Mouse (Mus musculus) neural tube, embryonic 14.5 days (tissue): ENCODE results near the gene Gm33543. TPM values are rescaled to one million over a fixed set of nuclear protein-coding genes. Genes with fewer than 3 reads are reported as not detected.

Experiments used
- ATAC-seq: fragments of 200-750 bp; cut with Nextera tagmentation; 2 replicates; pipeline ENCODE4 v1.8.0; 2017; ENCODE audit warnings: low read depth, mild to moderate bottlenecking, moderate TSS enrichment, moderate library complexity
- H3K27ac ChIP-seq: fragments of 300-500 bp; sonication (generic); 2 replicates; pipeline ENCODE4 v1.5.1; 2014; ENCODE audit warnings: low read depth, mild to moderate bottlenecking, control low read depth, low read length, moderate library complexity, mixed read lengths
- H3K27me3 ChIP-seq: fragments of 300-500 bp; sonication (generic); 2 replicates; pipeline ENCODE4 v1.6.1; 2014; ENCODE audit warnings: low read length; ENCODE audit not compliant: control insufficient read depth, insufficient read depth
- H3K36me3 ChIP-seq: fragments of 300-500 bp; sonication (generic); 2 replicates; pipeline ENCODE4 v1.6.1; 2014; ENCODE audit warnings: low read length, mixed read lengths; ENCODE audit not compliant: control insufficient read depth, insufficient read depth
- H3K4me1 ChIP-seq: fragments of 300-500 bp; sonication (generic); 2 replicates; pipeline ENCODE4 v1.6.1; 2014; ENCODE audit warnings: low read length; ENCODE audit not compliant: control insufficient read depth, insufficient read depth
- H3K4me2 ChIP-seq: fragments of 300-500 bp; sonication (generic); 2 replicates; pipeline ENCODE4 v1.6.1; 2014; ENCODE audit warnings: mild to moderate bottlenecking, low read depth, low read length, control low read depth
- H3K4me3 ChIP-seq: fragments of 300-500 bp; sonication (generic); 2 replicates; pipeline ENCODE4 v1.5.1; 2014; ENCODE audit warnings: low read depth, low read length, control low read depth, mixed read lengths
- H3K9ac ChIP-seq: fragments of 300-500 bp; sonication (generic); replicated peaks from 2 replicates; pipeline ENCODE4 v1.6.1; 2014; ENCODE audit warnings: low read depth, mild to moderate bottlenecking, control low read depth, low read length, mixed read lengths
- H3K9me3 ChIP-seq: fragments of 300-500 bp; sonication (generic); 2 replicates; pipeline ENCODE4 v1.6.1; 2016; ENCODE audit warnings: low read length; ENCODE audit not compliant: control insufficient read depth
- WGBS: fragments of 180-500 bp; shearing (Covaris S2); extraction: QIAGEN DNeasy Blood & Tissue Kit; methylation state at CpG from one replicate; pipeline ENCODE4 v1.1.7; 2014; 5-methylcytosine and 5-hydroxymethylcytosine counted together
- polyA plus RNA-seq: library from polyadenylated mRNA; unstranded; fragments of >200 nt; fragmentation: Nextera tagmentation; extraction: Ambion mirVana; gene quantifications from 2 replicates; pipeline ENCODE4 v1.2.1, GENCODE M21; 2014

The Gm33543 gene
- not detected in 2 replicates for polyA plus RNA-seq

DNA sequence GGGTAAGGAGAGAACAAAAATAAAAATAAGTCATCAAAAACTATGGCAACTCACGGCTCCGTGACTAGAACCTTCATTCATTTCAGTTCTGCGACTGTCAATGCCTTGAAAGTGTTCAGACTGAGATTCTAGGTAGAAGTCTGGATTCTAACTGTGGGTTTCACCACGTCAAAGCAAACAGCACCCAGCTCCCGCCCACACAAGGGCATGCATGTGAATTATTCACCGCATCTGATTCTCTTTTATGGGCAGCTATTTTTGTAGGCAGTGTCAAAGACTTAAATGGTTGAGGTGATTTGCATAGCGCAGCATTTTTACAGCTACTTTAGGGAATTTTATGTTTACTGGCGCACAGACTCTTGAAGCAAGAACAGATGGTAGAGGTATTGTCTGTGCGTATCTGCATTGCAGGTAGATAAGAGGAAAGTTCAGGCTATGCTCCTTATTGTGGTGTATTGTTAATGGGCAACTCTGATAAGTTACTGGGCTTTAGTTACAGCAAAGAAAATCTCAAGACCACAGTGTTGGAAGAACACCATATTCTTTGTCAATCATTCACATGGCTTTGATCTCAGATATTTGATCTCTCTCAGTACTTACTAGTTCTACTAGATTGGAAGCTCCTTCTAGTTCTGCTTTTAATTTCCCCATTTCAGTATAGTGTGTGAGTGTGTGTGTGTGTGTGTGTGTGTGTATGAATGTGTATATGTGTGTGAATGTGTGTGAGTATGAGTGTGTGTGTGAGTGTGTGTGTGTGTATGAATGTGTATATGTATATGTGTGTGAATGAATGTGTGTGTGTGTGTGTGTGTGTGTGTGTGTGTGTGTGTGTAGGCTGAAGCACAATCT lies at the start of gene Gm33543:
TSS of gene Gm33543 (minus strand) at position 142 of the 849 bp plus-strand sequence.
- Histone ChIP-seq H3K4me2 (no peak within 1 kb of the TSS), H3K27me3 (no peaks in the 10 kb centered on the region), H3K4me1 (no peaks in the 10 kb centered on the region), H3K27ac (no peak within 1 kb of the TSS), H3K9ac (no peak within 1 kb of the TSS), H3K9me3 (no peaks in the 10 kb centered on the region), H3K36me3 (no peaks in the 10 kb centered on the region), H3K4me3 (no peak within 1 kb of the TSS)
- 58% methylated on average over 9 of the region's 9 CpGs for WGBS
- no peak for ATAC-seq

DNA sequence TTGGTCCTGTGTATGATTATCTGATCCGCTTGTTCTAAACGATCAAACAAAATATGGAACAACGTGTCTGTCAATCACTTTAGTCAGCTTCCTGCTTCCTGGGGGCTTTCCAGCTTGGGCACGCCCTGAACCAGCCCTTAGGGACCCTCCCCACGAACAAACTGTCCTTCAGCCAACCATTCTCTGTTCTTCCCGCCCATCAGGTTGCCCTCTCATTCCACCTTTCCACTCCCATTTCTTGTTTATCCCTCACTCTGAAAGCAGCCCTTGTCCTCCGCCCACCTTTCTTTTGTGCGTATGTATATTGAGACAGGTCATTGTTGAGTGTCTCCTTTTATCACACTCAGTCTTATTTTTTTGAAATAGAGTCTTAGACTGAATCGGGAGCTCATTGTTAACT lies 49.4 kb upstream of the Gm33543 start:
- 0 out of 2 replicates have a peak, but pooled peaks cover 3% of the 10 kb centered on the region for H3K4me1 ChIP-seq
- no peak overlapping the region for H3K27ac ChIP-seq
- H3K4me3 ChIP-seq, result no peak overlapping the region

DNA sequence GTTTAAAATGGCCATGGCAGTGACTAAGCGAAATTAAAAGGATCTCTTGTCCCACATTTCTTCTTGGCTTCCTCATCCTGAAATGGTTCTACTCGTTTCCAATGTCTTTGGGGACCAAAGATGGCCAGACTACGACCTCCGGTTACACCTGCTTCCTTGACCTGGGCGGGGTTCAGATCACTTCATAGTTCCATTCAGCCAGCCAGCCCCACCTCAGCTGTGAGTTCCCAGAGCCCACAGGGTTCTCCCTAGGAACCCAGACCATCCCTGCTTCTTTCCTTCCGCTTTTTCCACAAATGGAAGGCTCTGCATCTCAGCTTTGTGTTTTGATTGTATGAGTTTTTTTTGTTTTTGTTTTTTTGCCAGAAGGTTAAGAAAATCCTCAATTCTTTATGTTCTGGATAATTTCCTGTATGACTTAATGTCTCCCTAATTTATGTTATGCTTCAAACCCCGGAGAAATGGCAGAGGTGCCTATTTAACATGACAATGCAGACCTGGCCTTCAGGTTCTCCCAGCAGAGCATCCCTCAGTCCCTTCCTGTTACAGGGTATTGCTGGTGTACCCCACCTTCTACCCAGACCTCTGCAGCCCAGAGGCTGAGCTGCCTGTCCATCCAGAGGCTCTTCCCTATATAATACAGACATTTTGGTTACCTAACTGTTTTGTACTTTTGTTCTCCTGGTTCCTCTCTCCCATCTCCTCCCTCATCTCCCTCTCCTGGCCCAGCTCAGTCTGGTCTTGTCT lies 48.7 kb upstream of the Gm33543 start:
- no peaks in the 10 kb centered on the region for H3K27me3 ChIP-seq
- ATAC-seq, result no peak
- H3K36me3 ChIP-seq, result no peaks in the 10 kb centered on the region
- no peaks in the 10 kb centered on the region for H3K9me3 ChIP-seq
- H3K4me3 ChIP-seq, result no peak overlapping the region
- H3K27ac ChIP-seq, result no peak overlapping the region
- H3K4me2 ChIP-seq, result no peak overlapping the region
- 74% methylated on average over 7 of the region's 7 CpGs for WGBS
- 0 out of 2 replicates have a peak, but pooled peaks cover 3% of the 10 kb centered on the region for H3K4me1 ChIP-seq
- no peak overlapping the region for H3K9ac ChIP-seq

More for the DNA sequence above, 49.4 kb upstream of the Gm33543 start:
- H3K27me3 ChIP-seq, result no peaks in the 10 kb centered on the region
- no peak overlapping the region for H3K4me2 ChIP-seq
- ATAC-seq, result no peak
- no peaks in the 10 kb centered on the region for H3K9me3 ChIP-seq
- 82% methylated on average over 9 of the region's 9 CpGs for WGBS
- no peaks in the 10 kb centered on the region for H3K36me3 ChIP-seq
- no peak overlapping the region for H3K9ac ChIP-seq

DNA sequence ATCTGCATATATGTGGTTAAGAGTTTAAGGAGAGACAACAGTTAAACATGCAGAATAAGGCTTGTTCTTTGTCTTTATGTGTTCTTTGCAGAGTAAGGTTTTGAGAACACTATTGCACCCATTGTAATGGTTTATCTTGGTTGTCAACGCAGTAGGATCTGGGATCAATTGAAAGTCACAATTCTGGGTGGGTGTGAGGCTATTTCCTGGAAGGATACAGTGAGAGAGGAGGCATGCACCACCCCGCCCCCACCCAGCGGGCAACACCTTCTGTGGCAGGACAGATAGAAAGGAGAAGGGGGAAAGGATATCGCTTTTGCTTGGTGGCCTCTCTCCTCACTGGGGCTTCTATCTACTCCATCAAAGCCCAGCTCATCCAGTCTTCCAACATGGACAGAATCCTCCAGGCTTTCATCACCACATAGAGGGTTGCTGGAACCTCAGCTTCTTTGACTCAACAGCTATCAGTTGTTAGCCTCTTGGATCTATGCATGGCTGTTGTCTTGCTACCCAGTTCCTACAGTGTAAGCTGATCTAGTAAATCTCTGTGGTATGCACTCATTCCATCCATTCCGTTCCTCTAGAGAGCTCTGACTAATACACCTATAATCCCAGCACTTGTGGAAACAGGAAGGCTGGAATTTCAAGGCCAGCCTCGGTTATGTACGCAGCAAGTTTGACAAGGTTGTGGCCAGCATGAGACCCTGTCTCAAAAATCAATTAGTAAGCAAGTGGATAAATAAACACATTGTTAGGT lies 41.2 kb upstream of the Gm33543 start:
- no peak for ATAC-seq

DNA sequence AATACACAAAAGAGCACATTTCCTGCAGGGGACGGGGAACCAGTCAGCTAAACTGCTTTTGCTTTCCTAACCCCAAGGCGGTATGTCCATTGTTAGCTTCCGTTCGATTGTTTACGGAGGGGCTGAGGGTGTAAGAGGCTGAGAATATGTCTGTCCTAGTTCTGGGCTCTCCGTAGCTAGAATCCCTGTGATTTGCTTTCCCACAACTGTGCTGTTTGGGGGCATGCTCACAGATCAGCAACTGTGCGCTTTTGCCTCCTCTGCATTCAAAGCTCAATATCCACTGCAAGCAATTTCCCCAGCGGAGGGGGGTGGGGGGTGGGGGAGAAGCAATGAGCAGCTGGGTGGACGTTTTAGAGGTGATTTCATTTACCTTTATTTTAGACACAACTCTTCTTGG lies 39.3 kb upstream of the Gm33543 start:
- no peaks in the 10 kb centered on the region for H3K36me3 ChIP-seq
- no peak overlapping the region; the same call in 1 of the 2 replicates for H3K27ac ChIP-seq
- ATAC-seq, result no peak
- no peaks in the 10 kb centered on the region for H3K9me3 ChIP-seq
- H3K4me3 ChIP-seq, result no peak overlapping the region
- no peaks in the 10 kb centered on the region; the same call in 1 of the 2 replicates for H3K4me1 ChIP-seq
- H3K9ac ChIP-seq, result no peak overlapping the region
- no peaks in the 10 kb centered on the region for H3K27me3 ChIP-seq
- 40% methylated on average over 9 of the region's 9 CpGs for WGBS
- peak overlapping the region; percentile 6; the same call in 1 of the 2 replicates for H3K4me2 ChIP-seq

More for the DNA sequence above, 41.2 kb upstream of the Gm33543 start:
- no peak overlapping the region for H3K4me3 ChIP-seq
- H3K27ac ChIP-seq, result no peak overlapping the region
- no peaks in the 10 kb centered on the region for H3K9me3 ChIP-seq
- H3K9ac ChIP-seq, result no peak overlapping the region
- no peaks in the 10 kb centered on the region for H3K36me3 ChIP-seq
- H3K27me3 ChIP-seq, result no peaks in the 10 kb centered on the region
- no peaks in the 10 kb centered on the region; the same call in 1 of the 2 replicates for H3K4me1 ChIP-seq
- no peak overlapping the region for H3K4me2 ChIP-seq
- WGBS, result 83% methylated on average over 7 of the region's 7 CpGs

DNA sequence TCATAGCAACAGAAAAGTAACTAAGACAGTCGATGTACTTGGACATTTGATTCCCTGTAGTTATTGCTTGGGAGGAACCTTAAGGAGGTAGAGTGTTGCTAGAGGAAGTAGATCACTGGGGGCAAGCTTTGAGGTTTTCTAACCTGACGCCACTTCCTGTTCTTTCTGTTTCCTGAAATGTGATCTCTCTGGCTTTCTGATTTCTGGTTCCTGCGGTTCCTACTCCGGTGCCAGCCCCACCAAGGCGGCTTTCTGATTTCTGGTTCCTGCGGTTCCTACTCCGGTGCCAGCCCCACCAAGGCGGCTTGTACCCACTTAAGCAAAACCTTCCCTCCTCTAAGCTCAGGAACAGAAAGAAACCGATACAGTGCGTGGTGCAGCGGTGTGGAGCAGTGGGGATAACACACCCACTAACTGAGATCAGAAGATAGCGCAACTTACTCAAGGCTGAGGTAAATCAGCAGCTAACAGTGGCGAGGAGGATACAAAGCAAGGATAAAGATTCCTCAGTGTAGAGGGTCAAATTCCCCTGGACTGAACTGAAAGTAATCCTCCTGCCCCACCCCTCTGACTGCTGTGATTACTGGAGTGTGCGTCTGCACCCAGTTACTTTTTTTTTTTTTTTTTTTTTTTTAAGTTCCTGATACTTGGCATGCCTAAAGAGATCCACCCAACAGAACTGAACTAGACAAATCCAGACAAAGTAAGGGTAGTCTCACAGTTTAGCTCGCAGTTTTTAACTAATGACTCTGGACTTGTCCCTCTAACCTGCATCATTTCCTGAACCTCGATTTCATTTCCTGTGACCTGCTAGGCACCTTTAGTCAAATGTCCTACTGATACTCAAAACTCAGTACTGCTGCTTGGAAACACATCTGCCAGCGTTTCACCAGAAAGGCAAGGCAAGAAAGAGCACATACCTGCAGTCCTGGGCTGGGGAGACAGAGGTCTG lies 37.5 kb upstream of the Gm33543 start:
- H3K36me3 ChIP-seq, result no peaks in the 10 kb centered on the region
- H3K9me3 ChIP-seq, result no peaks in the 10 kb centered on the region
- no peaks in the 10 kb centered on the region; the same call in 1 of the 2 replicates for H3K4me1 ChIP-seq
- no peak for ATAC-seq
- no peak overlapping the region for H3K27ac ChIP-seq
- WGBS, result 92% methylated on average over 17 of the region's 17 CpGs
- no peak overlapping the region for H3K4me2 ChIP-seq
- H3K9ac ChIP-seq, result no peak overlapping the region
- no peaks in the 10 kb centered on the region for H3K27me3 ChIP-seq
- H3K4me3 ChIP-seq, result no peak overlapping the region

DNA sequence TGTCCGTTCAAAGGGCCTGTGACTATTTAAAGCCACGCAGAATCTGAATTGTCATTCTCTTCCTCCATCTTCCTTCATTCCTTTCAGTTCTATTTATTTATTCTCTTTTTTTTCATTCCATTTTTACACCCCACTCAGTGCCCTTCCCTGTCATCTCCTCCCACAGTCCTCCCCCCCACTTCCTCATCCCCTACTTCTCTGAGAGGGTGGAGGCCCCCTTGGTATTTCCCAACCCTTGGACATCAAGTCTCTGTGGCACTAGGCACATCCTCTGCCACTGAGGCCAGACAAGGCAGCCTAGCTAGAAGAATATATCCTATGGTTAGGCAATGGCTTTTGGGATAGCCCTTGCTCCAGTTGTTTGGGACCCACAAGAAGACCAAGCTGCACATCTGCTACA lies 28.1 kb upstream of the Gm33543 start:
- no peak overlapping the region for H3K4me3 ChIP-seq
- no peaks in the 10 kb centered on the region for H3K4me1 ChIP-seq
- WGBS, result 94% methylated on average over 2 of the region's 2 CpGs
- H3K9ac ChIP-seq, result no peak overlapping the region
- H3K27me3 ChIP-seq, result no peaks in the 10 kb centered on the region
- no peak overlapping the region for H3K4me2 ChIP-seq
- no peaks in the 10 kb centered on the region for H3K9me3 ChIP-seq
- no peaks in the 10 kb centered on the region for H3K36me3 ChIP-seq
- no peak for ATAC-seq
- no peak overlapping the region for H3K27ac ChIP-seq

DNA sequence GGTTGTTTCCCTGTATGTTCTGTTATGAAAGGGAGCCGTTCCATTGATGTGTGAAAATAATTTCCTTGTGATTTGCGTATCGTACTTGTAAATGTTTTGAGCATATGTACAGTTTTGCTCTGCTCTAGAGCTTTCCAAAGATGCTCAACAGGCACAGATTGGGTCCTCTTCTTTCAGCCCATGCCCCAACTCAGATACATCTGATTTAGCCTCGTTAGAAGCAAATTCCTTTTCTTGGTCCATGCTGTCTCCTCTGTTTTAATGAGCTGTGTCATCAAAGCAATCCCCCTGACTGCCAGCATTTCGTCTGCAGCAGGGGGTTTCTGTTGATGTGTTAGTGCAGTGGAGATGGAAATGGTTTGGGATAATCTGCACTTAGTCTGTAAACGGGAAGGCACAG lies 25.6 kb upstream of the Gm33543 start:
- no peak overlapping the region for H3K4me3 ChIP-seq
- no peak overlapping the region for H3K9ac ChIP-seq
- no peak for ATAC-seq
- no peaks in the 10 kb centered on the region for H3K36me3 ChIP-seq
- 60% methylated on average over 6 of the region's 6 CpGs for whole genome bisulfite sequencing
- H3K27me3 ChIP-seq, result no peaks in the 10 kb centered on the region
- H3K4me2 ChIP-seq, result no peak overlapping the region
- H3K27ac ChIP-seq, result no peak overlapping the region
- H3K4me1 ChIP-seq, result no peaks in the 10 kb centered on the region
- no peaks in the 10 kb centered on the region for H3K9me3 ChIP-seq
